ENCODE assay signal across 24 mouse cellular contexts in the genomic region with DNA sequence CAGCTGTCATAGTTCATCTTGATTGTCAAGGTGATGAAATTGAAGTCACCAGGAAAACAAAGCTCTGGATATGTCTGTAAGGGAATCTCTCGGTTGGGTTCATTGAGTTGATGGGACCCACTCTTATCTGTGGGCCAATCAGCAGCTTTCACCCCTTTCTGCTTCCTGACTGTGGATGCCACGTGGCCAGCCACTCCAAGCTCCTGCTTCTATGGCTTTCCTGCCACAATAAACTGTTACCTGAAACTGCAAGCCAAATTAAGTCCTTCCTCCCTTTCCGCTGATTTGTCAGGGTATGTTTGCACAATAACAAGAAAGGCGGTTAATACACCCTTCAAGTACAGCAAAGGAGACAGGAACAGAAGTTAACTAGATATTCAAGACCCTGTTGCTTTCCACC. TPM values are rescaled to one million over a fixed set of nuclear protein-coding genes. Genes with fewer than 3 reads are reported as not detected.
DNase-seq lines count a peak whose midpoint lies in the region; ATAC-seq and TF ChIP-seq lines count a peak whose summit lies in the region.
"Had no signal": no experiment of that assay in that cellular context is flagged by ENCODE, and none has a peak within 500 bp of the region (broad histone marks: within the 10 kb centered on the region; RNA-seq: fewer than 3 reads in every experiment).

No protein-coding gene starts in this region.

- WGBS in hindbrain, embryonic 13.5 days, result 79% methylated on average over 4 of the region's 4 CpGs
- 77% methylated on average over 4 of the region's 4 CpGs for WGBS in hindbrain, embryonic 14.5 days
- 52% methylated on average over 4 of the region's 4 CpGs for WGBS in lung, postnatal 0 days

- H3K4me3 ChIP-seq in hindbrain, embryonic 13.5 days, result no peak overlapping the region
- H3K4me3 ChIP-seq in hindbrain, embryonic 14.5 days (replicated peaks; ENCODE audit: low read length), result no peak overlapping the region
- no peak overlapping the region for H3K4me3 ChIP-seq in lung, postnatal 0 days (ENCODE audit: low read depth, low read length)
- H3K4me3 ChIP-seq: embryonic facial prominence, embryonic 10.5 days; embryonic facial prominence, embryonic 12.5 days; forebrain, embryonic 13.5 days; forebrain, embryonic 15.5 days had no signal

- TF ChIP-seq EP300 in lung, postnatal 0 days (IDR thresholded peaks at IDR 0.05), result no peak

- no peaks in the 10 kb centered on the region for H3K9me3 ChIP-seq in hindbrain, embryonic 13.5 days
- H3K9me3 ChIP-seq in hindbrain, embryonic 14.5 days (ENCODE audit: control insufficient read depth, low read length), result no peaks in the 10 kb centered on the region
- no peaks in the 10 kb centered on the region for H3K9me3 ChIP-seq in lung, postnatal 0 days (ENCODE audit: low read length)
- H3K9me3 ChIP-seq: embryonic facial prominence, embryonic 10.5 days; embryonic facial prominence, embryonic 12.5 days; forebrain, embryonic 13.5 days; forebrain, embryonic 15.5 days; G1E had no signal

- peaks cover 84% of the 10 kb centered on the region for H3K4me1 ChIP-seq in hindbrain, embryonic 13.5 days (replicated peaks)
- H3K4me1 ChIP-seq in hindbrain, embryonic 14.5 days (replicated peaks; ENCODE audit: control insufficient read depth, insufficient read depth, low read length), result peaks cover 49% of the 10 kb centered on the region
- H3K4me1 ChIP-seq in lung, postnatal 0 days (ENCODE audit: insufficient read depth, low read depth, low read length), result peaks cover 45% of the 10 kb centered on the region

- no peak for DNase-seq in hindbrain, embryonic 14.5 days (ENCODE audit: low spot score)
- DNase-seq in lung, postnatal 0 days (ENCODE audit: low spot score), result peak; percentile 30
- DNase-seq in lung, postnatal 14 days, result no peak
- peak; percentile 46 for DNase-seq in 416B (ENCODE audit: low read depth)
- DNase-seq in heart, adult 18-20 months, result no peak
- DNase-seq: adrenal gland, adult 8-10 months; adrenal gland, postnatal 14 days; adrenal gland, postnatal 36 days; B cell, adult 2 months; cerebellum, adult 11-12 months; cerebellum, adult 2 months; cerebellum, adult 9-10 months; cerebellum, postnatal 10 days; cerebellum, postnatal 25 days had no signal

- ATAC-seq in hindbrain, embryonic 13.5 days (ENCODE audit: low FRiP score), result no peak
- ATAC-seq in hindbrain, embryonic 14.5 days (ENCODE audit: low FRiP score), result no peak
- no peak for ATAC-seq in lung, postnatal 0 days
- peak; percentile 23; the same call in 1 of the 2 replicates for ATAC-seq in granulocyte monocyte progenitor cell, adult 5-6 weeks (replicated peaks; ENCODE audit: poor library complexity, severe bottlenecking)
- ATAC-seq: activated CD4-positive, CD25-positive, alpha-beta regulatory T cell, adult 4 months; CD4-positive, CD25-positive, alpha-beta regulatory T cell, adult 4 months; forebrain, embryonic 13.5 days; forebrain, embryonic 15.5 days; Patski had no signal

- H3K9ac ChIP-seq in hindbrain, embryonic 13.5 days, result no peak overlapping the region
- H3K9ac ChIP-seq in hindbrain, embryonic 14.5 days, result no peak overlapping the region
- H3K9ac ChIP-seq in lung, postnatal 0 days (replicated peaks; ENCODE audit: low read depth), result no peak overlapping the region
- H3K9ac ChIP-seq: embryonic facial prominence, embryonic 12.5 days; forebrain, embryonic 13.5 days; forebrain, embryonic 15.5 days had no signal

- H3K27me3 ChIP-seq in hindbrain, embryonic 13.5 days, result 0 out of 2 replicates have a peak, but pooled peaks cover 5% of the 10 kb centered on the region
- H3K27me3 ChIP-seq in hindbrain, embryonic 14.5 days (ENCODE audit: control insufficient read depth, insufficient read depth, low read length), result no peaks in the 10 kb centered on the region
- no peaks in the 10 kb centered on the region for H3K27me3 ChIP-seq in lung, postnatal 0 days (replicated peaks; ENCODE audit: insufficient read depth, low read length)
- H3K27me3 ChIP-seq: embryonic facial prominence, embryonic 12.5 days; forebrain, embryonic 13.5 days; Patski had no signal

- no peaks in the 10 kb centered on the region for H3K36me3 ChIP-seq in hindbrain, embryonic 13.5 days
- no peaks in the 10 kb centered on the region for H3K36me3 ChIP-seq in hindbrain, embryonic 14.5 days (replicated peaks; ENCODE audit: control insufficient read depth, insufficient read depth)
- H3K36me3 ChIP-seq in lung, postnatal 0 days (ENCODE audit: insufficient read depth, low read length), result no peaks in the 10 kb centered on the region
- H3K36me3 ChIP-seq: embryonic facial prominence, embryonic 12.5 days; forebrain, embryonic 15.5 days; G1E had no signal

- H3K27ac ChIP-seq in hindbrain, embryonic 13.5 days, result peak overlapping the region; percentile 1; the same call in 1 of the 2 replicates
- no peak overlapping the region for H3K27ac ChIP-seq in hindbrain, embryonic 14.5 days
- no peak overlapping the region for H3K27ac ChIP-seq in lung, postnatal 0 days (ENCODE audit: low read length)
- H3K27ac ChIP-seq: forebrain, embryonic 13.5 days; forebrain, embryonic 15.5 days had no signal

- TF ChIP-seq CTCF in lung, postnatal 0 days (IDR thresholded peaks at IDR 0.05), result no peak

- H3K4me2 ChIP-seq in hindbrain, embryonic 13.5 days, result no peak overlapping the region
- no peak overlapping the region for H3K4me2 ChIP-seq in hindbrain, embryonic 14.5 days (replicated peaks)
- no peak overlapping the region for H3K4me2 ChIP-seq in lung, postnatal 0 days (replicated peaks; ENCODE audit: low read depth, low read length)
- H3K4me2 ChIP-seq: embryonic facial prominence, embryonic 12.5 days; forebrain, embryonic 15.5 days had no signal

RNA-seq across cellular contexts. Expression of a gene that starts 6.5 kb away (rescaled TPM):
- polyA plus RNA-seq in hindbrain, embryonic 13.5 days (2015; fragmentation: Nextera tagmentation; extraction: Ambion mirVana), result 11.9 and 12.0 TPM in 2 replicates
- polyA plus RNA-seq in hindbrain, embryonic 14.5 days (2014; fragmentation: Nextera tagmentation; extraction: Ambion mirVana), result 7.3 and 9.0 TPM in 2 replicates
- 11.8 and 12.3 TPM in 2 replicates for polyA plus RNA-seq in lung, postnatal 0 days (2015; fragmentation: Nextera tagmentation; extraction: Ambion mirVana)
- total RNA-seq in granulocyte monocyte progenitor cell, adult 5-6 weeks (2014; fragmentation: Nextera tagmentation), result 12.6 and 21.3 TPM in 2 replicates
- 11.6 and 24.7 TPM in 2 replicates for total RNA-seq in granulocyte monocyte progenitor cell, adult 5-6 weeks (2017)
- total RNA-seq in heart, adult 18-20 months (2021), result 10 to 100 TPM in 1 of 2 experiments, 1 to 10 TPM in 1; 9.1 to 10.3 TPM

Comparison
In these comparisons a context has a peak if more than half of its experiments do, and no peak if none do; other contexts are left out.
1. DNase-seq: peak in lung, postnatal 0 days (single experiment) and 416B (single experiment); none in hindbrain, embryonic 14.5 days (single experiment), lung, postnatal 14 days (single experiment) and heart, adult 18-20 months (0 of 2).